Mouse (Mus musculus) kidney, embryonic 14.5 days (tissue): Measurements from ENCODE around the gene Gm11214. TPM values are rescaled to one million over a fixed set of nuclear protein-coding genes. Genes with fewer than 3 reads are reported as not detected.
A peak's percentile ranks its signal among the peaks of the same experiment; 100 is the strongest.

Source experiments
- ATAC-seq: fragments of 200-750 bp; cut with Nextera tagmentation; 2 replicates; pipeline ENCODE4 v1.8.0; 2017; ENCODE audit warnings: moderate number of reproducible peaks, mild to moderate bottlenecking, moderate TSS enrichment, moderate library complexity; ENCODE audit not compliant: low FRiP score, low TSS enrichment
- H3K27ac ChIP-seq: fragments of 300-500 bp; sonication (generic); 2 replicates; pipeline ENCODE4 v1.5.1; 2014; ENCODE audit warnings: low read depth, mild to moderate bottlenecking, low read length, moderate library complexity, mixed read lengths
- H3K27me3 ChIP-seq: fragments of 300-500 bp; sonication (generic); 2 replicates; pipeline ENCODE4 v1.6.1; 2014; ENCODE audit warnings: mild to moderate bottlenecking, low read length; ENCODE audit not compliant: control insufficient read depth, insufficient read depth
- H3K36me3 ChIP-seq: fragments of 300-500 bp; sonication (generic); 2 replicates; pipeline ENCODE4 v1.6.1; 2014; ENCODE audit warnings: low read length, mixed read lengths; ENCODE audit not compliant: control insufficient read depth, insufficient read depth
- H3K4me1 ChIP-seq: fragments of 300-500 bp; sonication (generic); 2 replicates; pipeline ENCODE4 v1.6.1; 2014; ENCODE audit warnings: low read length, mixed read lengths; ENCODE audit not compliant: control insufficient read depth, insufficient read depth
- H3K4me2 ChIP-seq: fragments of 300-500 bp; sonication (generic); replicated peaks from 2 replicates; pipeline ENCODE4 v1.6.1; 2014; ENCODE audit warnings: low read depth, mild to moderate bottlenecking, low read length
- H3K4me3 ChIP-seq: fragments of 300-500 bp; sonication (generic); 2 replicates; pipeline ENCODE4 v1.5.1; 2014; ENCODE audit warnings: mild to moderate bottlenecking, low read length
- H3K9ac ChIP-seq: fragments of 300-500 bp; sonication (generic); 2 replicates; pipeline ENCODE4 v1.6.1; 2014; ENCODE audit warnings: low read depth, mild to moderate bottlenecking, low read length, moderate library complexity
- H3K9me3 ChIP-seq: fragments of 300-500 bp; sonication (generic); 2 replicates; pipeline ENCODE4 v1.6.1; 2016; ENCODE audit warnings: low read length; ENCODE audit not compliant: control insufficient read depth
- WGBS: fragments of 180-500 bp; shearing (Covaris S2); extraction: QIAGEN DNeasy Blood & Tissue Kit; methylation state at CpG from one replicate; pipeline ENCODE4 v1.1.7; 2014; 5-methylcytosine and 5-hydroxymethylcytosine counted together
- polyA plus RNA-seq: library from polyadenylated mRNA; unstranded; fragments of >200 nt; fragmentation: Nextera tagmentation; extraction: Ambion mirVana; gene quantifications from 2 replicates; pipeline ENCODE4 v1.2.1, GENCODE M21; 2014

Gene Gm11214
- polyA plus RNA-seq, 1 experiment from 2014 or later: not detected

- no peak overlapping the region for H3K4me3 ChIP-seq
- H3K27ac ChIP-seq: no peak overlapping the region
- WGBS: 86% methylated on average over 4 of the region's 4 CpGs
- H3K27me3 ChIP-seq: no peaks in the 10 kb centered on the region
- no peak for ATAC-seq
- no peak overlapping the region for H3K9ac ChIP-seq
- no peaks in the 10 kb centered on the region for H3K9me3 ChIP-seq
- H3K4me1 ChIP-seq: no peaks in the 10 kb centered on the region
- H3K36me3 ChIP-seq: no peaks in the 10 kb centered on the region
- no peak overlapping the region for H3K4me2 ChIP-seq
Measured at GRCm38 (mm10) chr4:63696921-63697320, 33.7 kb upstream of the Gm11214 start.

GRCm38 (mm10) chr4:63692351-63692750, 29.2 kb upstream of the Gm11214 start:
- Histone ChIP-seq H3K36me3 (no peaks in the 10 kb centered on the region), H3K4me2 (no peak overlapping the region), H3K4me3 (no peak overlapping the region), H3K9me3 (no peaks in the 10 kb centered on the region), H3K27me3 (no peaks in the 10 kb centered on the region), H3K9ac (no peak overlapping the region), H3K27ac (no peak overlapping the region), H3K4me1 (peaks cover 2% of the 10 kb centered on the region; the same call in 1 of the 2 replicates)
- ATAC-seq: no peak

- no peak overlapping the region for H3K4me3 ChIP-seq
- H3K36me3 ChIP-seq: no peaks in the 10 kb centered on the region
- peaks cover 7% of the 10 kb centered on the region; the same call in 1 of the 2 replicates for H3K4me1 ChIP-seq
- no peaks in the 10 kb centered on the region for H3K9me3 ChIP-seq
- no peak overlapping the region for H3K9ac ChIP-seq
- H3K27ac ChIP-seq: peak overlapping the region; percentile 9; the same call in 1 of the 2 replicates
- H3K27me3 ChIP-seq: no peaks in the 10 kb centered on the region
- H3K4me2 ChIP-seq: no peak overlapping the region
- peak; percentile 66; the same call in 1 of the 2 replicates for ATAC-seq
- 23% methylated on average over 8 of the region's 8 CpGs for WGBS
Measured at GRCm38 (mm10) chr4:63687429-63687828, 24.2 kb upstream of the Gm11214 start.

GRCm38 (mm10) chr4:63686157-63686556, 23.0 kb upstream of the Gm11214 start:
- H3K4me2 ChIP-seq: no peak overlapping the region
- H3K9me3 ChIP-seq: no peaks in the 10 kb centered on the region
- peak; percentile 68; the same call in 1 of the 2 replicates for ATAC-seq
- H3K4me1 ChIP-seq: peaks cover 7% of the 10 kb centered on the region; the same call in 1 of the 2 replicates
- H3K36me3 ChIP-seq: no peaks in the 10 kb centered on the region
- no peaks in the 10 kb centered on the region for H3K27me3 ChIP-seq
- no peak overlapping the region for H3K9ac ChIP-seq
- no peak overlapping the region for H3K27ac ChIP-seq
- no peak overlapping the region for H3K4me3 ChIP-seq

- 35% methylated on average over 4 of the region's 4 CpGs for WGBS
- H3K4me3 ChIP-seq: no peak overlapping the region
- no peaks in the 10 kb centered on the region for H3K27me3 ChIP-seq
- no peak overlapping the region for H3K27ac ChIP-seq
- no peaks in the 10 kb centered on the region for H3K9me3 ChIP-seq
- no peak for ATAC-seq
- peaks cover 7% of the 10 kb centered on the region; the same call in 1 of the 2 replicates for H3K4me1 ChIP-seq
- H3K36me3 ChIP-seq: no peaks in the 10 kb centered on the region
- no peak overlapping the region for H3K4me2 ChIP-seq
- H3K9ac ChIP-seq: no peak overlapping the region
Measured at GRCm38 (mm10) chr4:63685253-63685525, 22.0 kb upstream of the Gm11214 start.

- Histone ChIP-seq H3K27ac (no peak overlapping the region), H3K9ac (no peak overlapping the region), H3K9me3 (no peaks in the 10 kb centered on the region), H3K4me3 (no peak overlapping the region), H3K36me3 (no peaks in the 10 kb centered on the region), H3K4me2 (no peak overlapping the region), H3K4me1 (peaks cover 7% of the 10 kb centered on the region; the same call in 1 of the 2 replicates), H3K27me3 (no peaks in the 10 kb centered on the region)
- ATAC-seq: no peak
- 77% methylated on average over 10 of the region's 10 CpGs for WGBS
Measured at GRCm38 (mm10) chr4:63684412-63685252, 21.5 kb upstream of the Gm11214 start.

- H3K36me3 ChIP-seq: no peaks in the 10 kb centered on the region
- WGBS: 90% methylated on average over 6 of the region's 6 CpGs
- peaks cover 7% of the 10 kb centered on the region; the same call in 1 of the 2 replicates for H3K4me1 ChIP-seq
- no peaks in the 10 kb centered on the region for H3K9me3 ChIP-seq
- H3K27ac ChIP-seq: no peak overlapping the region
- H3K9ac ChIP-seq: no peak overlapping the region
- no peaks in the 10 kb centered on the region for H3K27me3 ChIP-seq
- ATAC-seq: no peak
- no peak overlapping the region for H3K4me3 ChIP-seq
- no peak overlapping the region for H3K4me2 ChIP-seq
Measured at GRCm38 (mm10) chr4:63683716-63684115, 20.5 kb upstream of the Gm11214 start.

- no peak overlapping the region for H3K4me3 ChIP-seq
- H3K27ac ChIP-seq: no peak overlapping the region
- no peak for ATAC-seq
- H3K4me2 ChIP-seq: no peak overlapping the region
- no peaks in the 10 kb centered on the region for H3K9me3 ChIP-seq
- H3K36me3 ChIP-seq: no peaks in the 10 kb centered on the region
- H3K4me1 ChIP-seq: peaks cover 7% of the 10 kb centered on the region; the same call in 1 of the 2 replicates
- H3K27me3 ChIP-seq: no peaks in the 10 kb centered on the region
- 68% methylated on average over 11 of the region's 11 CpGs for WGBS
- no peak overlapping the region for H3K9ac ChIP-seq
Measured at GRCm38 (mm10) chr4:63683056-63683455, 19.9 kb upstream of the Gm11214 start.

- H3K4me3 ChIP-seq: no peak overlapping the region
- H3K27ac ChIP-seq: no peak overlapping the region
- no peak for ATAC-seq
- peaks cover 5% of the 10 kb centered on the region; the same call in 1 of the 2 replicates for H3K4me1 ChIP-seq
- WGBS: 77% methylated on average over 2 of the region's 2 CpGs
- no peaks in the 10 kb centered on the region for H3K9me3 ChIP-seq
- no peak overlapping the region for H3K4me2 ChIP-seq
- H3K27me3 ChIP-seq: no peaks in the 10 kb centered on the region
- no peaks in the 10 kb centered on the region for H3K36me3 ChIP-seq
- no peak overlapping the region for H3K9ac ChIP-seq
Measured at GRCm38 (mm10) chr4:63682441-63682840, 19.3 kb upstream of the Gm11214 start.
